Mouse (Mus musculus) MEL-GATA-1-ER (cell line): ENCODE results near the gene Rapgef2.
A peak's percentile ranks its signal among the peaks of the same experiment; 100 is the strongest.

Experiments
- DNase-seq: peaks from one replicate; pipeline ENCODE4 v3.0.0-alpha.2; 2012; ENCODE audit warnings: low read depth; ENCODE audit errors: extremely low read depth

Rapgef2 gene

DNA sequence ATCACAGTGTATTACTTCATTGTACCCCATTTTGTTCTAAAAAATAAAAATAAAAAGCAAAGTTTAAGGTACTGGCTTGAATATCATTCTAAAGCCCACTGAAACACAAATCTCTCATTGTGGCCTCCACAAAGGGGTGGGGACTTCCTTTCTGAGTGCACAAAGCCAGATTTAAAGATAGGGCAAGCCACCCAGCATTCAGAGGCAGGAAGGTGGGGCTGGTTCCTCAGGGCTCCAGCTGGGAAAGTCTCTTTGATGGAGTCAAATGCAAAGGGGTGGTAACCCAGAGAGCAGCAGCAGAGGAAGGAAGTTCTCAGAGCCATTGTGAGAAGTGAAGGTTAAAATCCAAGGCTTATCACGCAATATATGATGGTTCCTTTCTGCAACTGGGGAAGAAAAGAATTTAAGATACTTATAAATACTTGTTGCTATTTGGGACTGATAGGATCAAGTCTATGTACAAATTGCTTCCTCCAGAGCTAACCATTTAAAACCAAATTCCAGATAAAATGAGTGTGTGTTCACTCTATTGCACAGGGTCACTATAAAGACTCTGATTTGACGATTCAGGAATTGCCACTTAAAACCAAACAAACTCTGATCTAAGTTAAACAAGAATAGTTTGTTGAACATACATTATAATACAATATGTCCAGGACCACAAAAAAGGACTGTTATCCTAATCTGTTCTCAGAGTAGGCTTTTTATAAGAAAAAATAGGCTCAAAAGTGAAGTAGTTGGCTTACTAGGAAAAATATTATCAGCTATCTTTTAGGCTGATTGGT lies 246.5 kb downstream of the Rapgef2 start:
- no peak for DNase-seq

DNA sequence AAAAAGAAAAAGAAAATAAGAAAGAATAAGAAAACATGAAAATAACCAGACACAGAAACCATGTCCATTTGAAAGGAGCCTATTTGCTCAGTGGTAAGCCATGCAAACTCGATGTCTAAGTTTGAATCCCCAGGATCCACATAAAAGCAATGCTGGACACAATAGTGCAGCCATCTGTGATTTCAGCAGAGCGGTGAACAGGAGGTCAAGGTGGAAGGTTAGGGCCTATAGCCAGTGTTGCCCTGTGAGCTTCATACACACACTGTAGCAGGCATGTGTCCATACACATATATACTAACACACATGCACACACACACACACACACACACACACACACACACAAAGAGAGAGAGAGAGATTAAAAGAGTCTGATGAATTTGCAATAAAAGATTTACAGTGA lies 247.3 kb downstream of the Rapgef2 start:
- DNase-seq = no peak

- DNase-seq = no peak
Measured at GRCm38 (mm10) chr3:79034457-79034856, 251.9 kb downstream of the Rapgef2 start.

DNA sequence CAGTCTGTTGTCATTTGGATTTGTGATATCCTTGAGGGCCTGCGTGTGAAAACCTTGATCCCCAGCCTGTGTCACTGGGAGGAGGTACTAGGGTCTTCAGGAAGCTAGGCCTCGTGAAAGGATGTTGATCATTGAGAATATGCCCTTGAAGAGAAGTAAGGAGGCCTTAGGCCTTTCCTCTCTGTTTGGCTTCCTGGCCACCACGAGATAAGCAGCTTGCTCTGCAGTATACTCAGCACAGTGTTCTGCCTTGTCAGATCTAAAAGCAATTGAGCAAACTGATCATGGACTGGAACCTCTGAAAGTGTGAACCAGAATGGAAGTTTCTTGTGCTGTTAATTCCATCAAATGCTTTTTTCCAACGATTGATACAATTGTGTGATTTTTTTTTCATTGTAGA lies 255.5 kb downstream of the Rapgef2 start:
- DNase-seq = no peak

GRCm38 (mm10) chr3:79028153-79028878 lies 258.0 kb downstream of the Rapgef2 start:
- DNase-seq = peak; percentile 98

GRCm38 (mm10) chr3:79025983-79026382 lies 260.3 kb downstream of the Rapgef2 start:
- no peak for DNase-seq

- no peak for DNase-seq
Measured at GRCm38 (mm10) chr3:79023735-79024328, 262.5 kb downstream of the Rapgef2 start.

GRCm38 (mm10) chr3:79022690-79023089 lies 263.6 kb downstream of the Rapgef2 start:
- no peak for DNase-seq

GRCm38 (mm10) chr3:79017440-79017839 lies 268.9 kb downstream of the Rapgef2 start:
- no peak for DNase-seq

GRCm38 (mm10) chr3:79016830-79017229 lies 269.5 kb downstream of the Rapgef2 start:
- no peak for DNase-seq

DNA sequence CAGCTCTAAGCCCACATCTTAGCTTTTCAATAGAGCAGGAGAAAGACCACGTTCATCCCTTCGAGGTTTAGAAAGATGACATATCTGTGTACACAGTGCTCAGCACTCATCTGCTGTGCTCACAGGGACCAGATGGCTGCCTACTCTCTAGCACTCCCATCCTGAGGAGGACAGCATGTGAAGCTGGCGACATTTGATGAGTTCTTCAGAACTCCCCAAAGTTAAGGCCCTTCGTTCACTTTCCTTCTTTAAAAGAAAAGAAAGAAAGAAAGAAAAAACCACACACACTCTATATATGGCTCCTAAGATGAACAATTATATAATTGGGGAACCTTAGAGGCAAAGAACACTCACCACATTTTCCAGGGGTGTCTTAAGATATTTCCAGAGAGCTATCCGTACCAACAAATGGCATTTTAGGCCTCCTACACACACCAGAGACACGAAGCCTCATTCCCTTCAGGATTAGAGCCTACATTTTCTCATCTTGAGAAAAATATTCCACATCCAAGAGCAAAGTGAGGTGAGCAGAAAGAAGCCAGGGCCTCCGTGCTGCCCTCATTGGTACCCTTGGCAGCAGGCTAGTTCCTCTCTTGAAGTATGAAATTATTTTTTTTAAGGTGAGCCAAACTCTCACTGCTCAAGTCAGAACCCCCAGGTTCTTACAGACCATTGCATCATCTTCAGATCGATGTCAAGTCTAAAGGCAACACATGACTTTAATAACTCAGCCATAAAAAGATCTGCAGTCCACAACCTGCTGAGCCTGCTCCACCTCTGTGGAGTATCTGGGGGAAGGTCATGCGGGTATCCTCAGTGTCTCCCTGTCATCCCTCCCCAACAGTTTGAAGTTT lies 270.5 kb downstream of the Rapgef2 start:
- DNase-seq = no peak
